Mouse (Mus musculus): Measurements from ENCODE around the gene Ercc1.
A peak's percentile ranks its signal among the peaks of the same experiment; 100 is the strongest.

- TF ChIP-seq CTCF (IDR thresholded peaks at IDR 0.05; ENCODE audit: low read depth): no peak
- TF ChIP-seq EP300 (optimal IDR thresholded peaks at IDR 0.05): peak; percentile 16
These were observed 14.8 kb downstream of the Ercc1 start, which contains the start of the genes Cd3eap and Ppp1r13l for GRCm38 (mm10) chr7:19359299-19359891.

All from stomach, postnatal 0 days (tissue).